Mouse (Mus musculus): ENCODE measurements at regions not wholly inside any gene's neighbourhood (a gene's known extent, or its start where the extent isn't known, plus 50 kb on each side); places are given as distances from the start of the nearest gene placed in this dataset.
"Not testable (repeated sequence)": the region's sequence is repeated elsewhere in the genome, so short reads cannot be mapped to it uniquely, and the experiment has no call there.

DNA sequence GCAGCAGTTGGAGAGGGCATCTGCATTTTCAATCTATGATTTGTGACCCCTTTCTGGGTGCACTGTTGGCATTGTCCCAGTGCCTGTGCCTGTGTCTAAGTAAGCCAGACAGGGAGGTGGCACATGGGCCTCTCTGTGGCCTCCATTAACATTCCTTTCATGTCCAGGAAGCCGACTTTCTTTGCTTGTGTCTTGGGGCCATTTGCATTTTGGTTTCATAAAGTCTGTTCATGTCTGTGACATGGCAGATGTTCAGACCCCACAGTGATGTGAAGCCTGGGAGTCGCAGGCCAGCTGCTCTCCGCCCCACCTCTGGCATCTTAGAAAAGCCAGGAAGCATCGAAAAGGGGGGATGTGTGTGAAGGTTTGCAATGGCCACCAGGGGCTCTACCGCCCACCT lies 153.1 kb downstream of the Kif26a start:
- no peak for DNase-seq

DNA sequence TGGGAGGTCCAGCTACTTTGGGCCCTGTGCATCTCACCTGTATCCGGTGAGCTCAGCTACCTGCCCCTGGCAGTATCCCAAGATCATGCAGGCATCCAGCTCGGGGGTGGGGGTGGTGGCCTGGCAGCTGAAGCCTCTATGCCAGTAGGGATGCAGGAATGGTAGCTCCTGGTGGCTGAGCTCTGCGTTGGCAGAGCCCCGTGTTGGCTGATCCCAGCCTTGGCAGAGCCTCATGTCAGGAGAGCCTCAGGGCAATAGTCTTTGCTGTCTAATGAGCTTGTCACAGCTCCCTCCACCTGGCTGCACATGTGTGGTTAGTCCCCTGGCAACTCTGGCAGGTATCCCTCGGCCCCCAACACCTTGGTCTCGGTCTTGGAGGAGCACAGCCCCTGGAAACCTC lies 153.6 kb downstream of the Kif26a start:
- peak in 1 of 2 experiments; percentile 7 for DNase-seq

DNA sequence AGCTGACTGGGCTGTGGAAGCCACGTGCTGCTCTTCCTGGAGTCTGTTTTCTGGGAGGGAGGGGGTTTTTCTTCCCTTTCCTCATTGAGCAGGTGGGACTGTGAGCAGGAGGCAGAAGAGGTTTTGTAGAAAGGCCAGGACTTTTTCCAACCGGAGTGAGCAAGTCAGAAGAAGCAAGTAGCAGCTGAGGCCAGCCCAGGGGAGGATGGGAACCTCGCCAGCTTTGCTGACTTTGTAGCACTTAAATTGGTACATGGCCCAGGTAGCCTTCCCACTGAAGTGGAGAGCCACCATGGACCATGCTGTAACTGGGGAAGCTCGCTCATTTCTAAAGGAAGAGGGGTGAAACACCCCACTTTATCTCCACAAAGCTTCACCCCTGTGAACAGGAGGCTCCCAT lies 154.1 kb downstream of the Kif26a start:
- no peak for DNase-seq

DNA sequence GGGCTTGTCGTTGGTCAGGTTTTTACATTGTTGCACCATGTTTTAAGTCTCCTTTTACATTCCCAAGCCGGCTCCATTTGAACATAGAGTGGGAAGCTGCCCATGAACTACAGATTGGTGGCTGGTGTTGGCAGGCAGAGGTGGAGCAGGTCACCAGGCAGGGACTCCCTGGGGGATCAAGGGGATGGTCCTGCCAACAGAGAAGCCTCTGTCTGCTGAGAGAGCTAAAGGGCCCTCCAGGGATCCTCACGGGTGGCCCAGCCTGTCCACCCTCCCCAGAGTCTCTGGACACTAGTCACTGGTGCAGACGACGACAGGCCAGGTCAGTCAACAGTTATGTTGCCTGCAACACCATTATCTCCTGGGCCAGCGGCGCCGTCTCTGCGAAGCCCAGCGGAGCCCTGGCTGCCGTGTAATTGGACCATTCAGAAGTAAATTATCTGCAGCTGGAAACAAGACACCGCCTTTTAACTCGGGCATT lies 155.4 kb downstream of the Kif26a start:
- no peak for DNase-seq

GRCm38 (mm10) chr12:112301929-112302328 lies 155.9 kb downstream of the Kif26a start:
- DNase-seq: no peak

DNA sequence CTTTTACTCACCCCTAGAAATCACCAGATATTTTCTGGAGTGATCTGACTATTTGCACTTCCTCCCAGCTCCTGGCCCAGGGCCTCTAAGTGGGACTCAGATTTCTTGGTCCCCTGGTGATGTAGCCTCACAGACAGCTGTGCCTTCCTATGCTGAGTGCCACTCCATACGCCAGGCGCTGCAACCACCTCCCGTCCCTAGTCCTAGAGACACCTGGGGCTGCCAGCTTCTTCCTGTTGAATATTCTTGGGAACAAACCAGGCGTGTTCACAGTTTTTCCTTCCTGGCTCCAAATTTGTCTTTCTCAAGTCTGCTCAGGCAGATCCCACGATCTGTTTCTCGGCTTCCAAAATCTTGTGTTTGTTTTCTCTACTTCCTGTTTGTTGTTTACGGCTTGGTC lies 160.2 kb downstream of the Kif26a start:
- no peak for DNase-seq

DNA sequence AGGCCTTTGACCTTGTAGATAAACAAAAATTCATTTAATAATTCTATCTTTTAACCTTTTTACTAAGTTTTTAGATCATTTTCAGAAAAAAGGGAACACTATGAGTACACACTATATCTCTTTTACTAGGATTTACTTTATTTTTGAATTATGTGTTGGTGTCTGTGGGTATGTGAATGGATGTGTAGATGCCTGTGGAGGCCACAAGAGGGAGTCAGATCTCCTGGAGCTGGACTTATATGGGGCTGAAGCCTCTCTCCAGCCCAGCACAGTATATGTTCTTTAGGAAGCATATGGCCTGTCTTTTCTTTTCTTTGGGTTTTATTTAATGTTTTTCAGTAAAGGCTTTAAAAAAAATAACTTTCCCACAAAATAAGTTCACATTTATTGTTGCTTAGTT lies 162.0 kb downstream of the Kif26a start:
- DNase-seq: no peak

DNA sequence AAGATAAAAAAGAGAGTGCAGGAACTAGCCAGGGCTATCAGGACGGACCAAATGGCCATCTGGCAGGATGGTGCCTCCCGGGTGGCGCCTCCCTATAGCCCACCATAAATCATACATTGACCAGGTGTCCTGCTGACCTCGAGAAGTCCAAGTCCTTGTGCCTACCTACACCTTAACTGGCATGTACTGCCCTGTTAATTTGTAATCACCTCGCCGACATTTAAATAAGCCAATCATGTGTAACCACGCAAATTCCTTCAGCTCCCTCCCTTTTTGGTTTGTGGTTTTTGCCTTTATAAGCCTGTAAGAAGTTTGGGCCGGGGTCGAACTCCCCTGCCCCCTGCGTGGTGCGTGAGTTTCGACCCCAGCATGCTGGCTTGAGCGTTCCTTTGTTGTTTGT lies 163.1 kb downstream of the Kif26a start:
- not testable (repeated sequence) for DNase-seq

DNA sequence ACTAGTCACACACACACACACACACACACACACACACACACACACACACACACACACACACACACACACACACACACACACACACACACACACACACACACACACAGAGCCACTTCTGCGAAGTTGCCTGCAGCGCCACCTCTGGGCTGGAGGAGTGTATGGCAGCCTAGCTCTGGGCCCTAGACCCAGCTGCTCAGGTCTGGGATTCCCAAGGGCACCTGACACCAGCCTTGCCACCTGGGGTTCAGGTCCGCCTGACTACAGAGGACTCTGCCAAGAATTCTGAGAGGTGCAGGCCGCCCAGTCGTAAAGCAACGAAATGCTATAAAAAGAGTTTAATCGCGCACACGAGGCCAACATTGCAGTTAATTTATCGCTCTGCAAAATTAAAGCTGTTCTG lies 163.8 kb downstream of the Kif26a start:
- DNase-seq: peak in 1 of 2 experiments; percentile 10

GRCm38 (mm10) chr12:112310661-112311060 lies 164.7 kb downstream of the Kif26a start:
- no peak for DNase-seq

DNA sequence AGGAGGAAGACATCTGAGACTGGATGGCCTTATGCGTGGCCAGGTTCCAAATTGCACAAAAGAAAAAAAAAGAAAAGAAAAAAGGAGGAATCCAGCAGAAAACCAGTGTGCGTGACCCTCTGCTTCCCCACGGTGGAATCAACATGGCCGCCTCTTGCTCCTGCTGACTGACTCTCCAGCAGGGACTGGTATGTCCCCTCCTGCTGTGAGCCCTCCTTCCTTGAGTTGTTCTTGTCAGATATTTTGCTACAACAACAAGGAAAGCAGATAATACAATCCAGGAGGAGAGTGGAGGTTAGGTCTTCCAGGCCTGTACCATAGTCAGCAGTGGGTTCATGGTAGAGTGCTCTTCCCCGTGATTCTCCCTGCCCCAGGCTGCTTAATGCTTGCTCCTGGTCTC lies 168.8 kb downstream of the Kif26a start:
- DNase-seq: no peak

GRCm38 (mm10) chr12:112317191-112317590 lies 171.2 kb downstream of the Kif26a start:
- DNase-seq: no peak

- no peak for DNase-seq
These were observed 170.8 kb upstream of the A530016L24Rik start for GRCm38 (mm10) chr12:112318461-112318860.

DNA sequence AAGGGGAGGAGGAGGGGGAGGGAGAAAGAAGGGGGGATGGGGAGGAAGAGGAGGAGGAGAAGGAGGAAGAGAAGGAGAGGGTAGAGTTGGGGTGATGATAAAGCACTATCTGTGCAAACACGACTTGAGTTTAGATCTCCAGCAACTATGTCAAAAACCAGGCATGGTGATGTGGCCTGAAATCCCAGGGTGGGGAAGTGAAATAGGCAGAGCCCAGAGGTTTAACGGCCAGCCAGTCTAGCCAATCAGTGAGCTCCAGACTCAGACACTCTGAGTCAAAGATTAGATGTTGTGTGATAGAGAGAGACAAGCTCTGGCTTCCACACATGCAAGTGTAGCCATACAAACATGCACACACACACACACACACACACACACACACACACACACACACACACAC lies 167.1 kb upstream of the A530016L24Rik start:
- DNase-seq: no peak

GRCm38 (mm10) chr12:112327411-112327810 lies 161.8 kb upstream of the A530016L24Rik start:
- no peak for DNase-seq

- DNase-seq: no peak
These were observed 160.3 kb upstream of the A530016L24Rik start for GRCm38 (mm10) chr12:112328809-112329575.

DNA sequence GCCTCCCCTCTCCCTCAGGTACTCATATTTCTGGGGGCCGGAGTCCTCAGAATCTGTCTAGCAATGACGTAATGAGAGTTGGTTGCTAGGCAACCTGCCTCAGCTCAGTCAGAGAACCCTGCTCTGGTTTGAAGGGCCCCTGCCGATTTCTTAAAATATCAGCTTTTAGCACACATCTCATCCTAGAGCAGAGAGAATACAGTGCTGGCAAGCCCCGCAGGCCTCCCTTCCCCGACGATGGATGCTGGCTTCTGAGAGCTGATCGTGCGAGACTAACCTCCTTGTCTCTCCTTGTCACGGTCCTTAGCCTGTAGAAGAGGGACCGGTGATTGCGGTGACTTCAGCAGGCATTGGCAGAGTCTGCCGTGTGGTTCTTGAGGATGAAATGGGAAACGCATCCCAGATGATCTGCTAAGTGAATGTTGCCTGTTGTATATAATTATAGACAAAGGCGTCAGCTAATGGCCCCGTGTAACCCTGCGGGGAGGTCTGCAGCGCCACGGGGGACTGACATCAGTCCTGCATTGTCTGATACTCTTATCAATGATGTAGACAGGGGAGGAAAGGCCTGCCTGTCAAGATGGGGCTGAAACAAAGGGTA lies 159.4 kb upstream of the A530016L24Rik start:
- DNase-seq: peak in 1 of 2 experiments; percentile 7

- DNase-seq: no peak
These were observed 158.7 kb upstream of the A530016L24Rik start for GRCm38 (mm10) chr12:112330557-112330956.

GRCm38 (mm10) chr12:112331061-112331460 lies 158.2 kb upstream of the A530016L24Rik start:
- DNase-seq: no peak

DNA sequence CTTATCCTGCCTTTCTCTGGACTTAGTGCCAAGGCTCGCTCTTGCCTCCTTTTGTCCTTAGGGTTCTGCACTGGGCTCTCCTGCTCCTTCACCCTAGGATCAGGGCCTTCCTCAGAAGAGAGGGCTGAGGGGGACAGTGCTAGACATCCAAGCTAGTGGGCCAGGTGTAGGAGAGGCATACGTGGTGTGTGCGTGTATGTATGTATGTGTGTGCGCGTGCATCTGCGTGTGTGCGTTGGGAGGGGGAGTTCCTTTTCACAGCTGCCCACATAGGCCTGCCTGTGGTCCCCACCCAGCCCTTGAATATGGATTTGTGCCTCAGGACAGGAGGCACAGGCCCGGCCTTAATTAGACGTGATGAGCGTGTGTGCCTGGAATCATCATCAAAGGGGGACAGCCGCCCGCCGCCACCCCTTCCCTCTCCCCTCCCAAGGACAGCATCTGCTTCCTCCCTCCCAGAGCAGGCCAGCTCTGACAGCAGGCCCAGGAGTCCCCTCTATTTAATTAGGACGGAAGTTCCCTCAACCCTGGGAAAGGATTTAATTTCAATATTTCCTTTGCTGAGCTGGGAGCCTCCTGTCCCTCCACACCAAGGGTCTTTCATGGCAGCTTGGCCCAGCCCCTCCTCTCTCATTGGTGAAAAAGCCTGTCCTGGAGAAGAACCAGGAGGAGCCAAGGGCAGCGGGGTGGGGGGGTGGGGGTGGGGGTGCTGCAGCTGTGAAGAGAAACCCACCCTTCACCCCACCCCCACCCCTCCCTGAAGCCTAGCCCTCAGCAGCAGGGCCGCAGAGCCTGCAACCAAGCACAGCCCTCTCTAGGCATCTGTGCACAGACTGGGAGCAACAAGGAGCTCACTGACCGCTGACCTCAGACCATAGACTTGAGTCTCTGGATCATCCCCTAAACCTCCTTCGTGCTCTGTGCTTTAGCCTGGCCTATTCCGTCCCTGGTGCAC lies 155.8 kb upstream of the A530016L24Rik start:
- DNase-seq: no peak

GRCm38 (mm10) chr12:112334106-112334855 lies 155.0 kb upstream of the A530016L24Rik start:
- no peak for DNase-seq

DNA sequence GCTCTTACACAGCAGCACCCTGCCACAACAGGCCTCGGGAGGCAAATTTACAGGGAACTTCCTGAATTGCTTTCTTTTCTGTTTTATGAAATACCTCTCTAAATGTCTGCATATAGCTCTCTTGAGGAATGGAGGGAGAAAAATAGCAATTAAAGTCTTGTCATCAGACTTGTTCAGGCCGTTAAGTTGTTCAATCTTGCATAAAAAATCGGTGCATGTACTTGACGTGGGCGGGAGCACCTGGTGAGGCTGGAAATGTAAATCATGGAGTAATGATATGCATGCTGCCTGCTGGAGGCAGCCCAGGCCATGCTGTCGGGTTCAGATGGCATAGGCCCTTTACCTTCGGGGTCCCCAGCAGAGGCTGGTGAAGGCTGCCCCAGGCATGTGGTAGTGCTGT lies 153.6 kb upstream of the A530016L24Rik start:
- no peak for DNase-seq
